Mouse (Mus musculus) spleen, adult 2 months (tissue): ENCODE measurements around the gene Zfp292.

ENCODE experiments used
- CTCF ChIP-seq: fragments of 200-500 bp; IDR thresholded peaks from 2 replicates; pipeline ENCODE4 v1.5.1; 2011; ENCODE audit warnings: mild to moderate bottlenecking, inconsistent platforms; ENCODE audit not compliant: insufficient read depth, insufficient read length, insufficient replicate concordance; ENCODE audit errors: extremely low read depth
- POLR2A ChIP-seq: fragments of 200-500 bp; IDR thresholded peaks from 2 replicates; pipeline ENCODE4 v1.6.1; 2011; ENCODE audit warnings: low read depth, low read length, inconsistent platforms

DNA sequence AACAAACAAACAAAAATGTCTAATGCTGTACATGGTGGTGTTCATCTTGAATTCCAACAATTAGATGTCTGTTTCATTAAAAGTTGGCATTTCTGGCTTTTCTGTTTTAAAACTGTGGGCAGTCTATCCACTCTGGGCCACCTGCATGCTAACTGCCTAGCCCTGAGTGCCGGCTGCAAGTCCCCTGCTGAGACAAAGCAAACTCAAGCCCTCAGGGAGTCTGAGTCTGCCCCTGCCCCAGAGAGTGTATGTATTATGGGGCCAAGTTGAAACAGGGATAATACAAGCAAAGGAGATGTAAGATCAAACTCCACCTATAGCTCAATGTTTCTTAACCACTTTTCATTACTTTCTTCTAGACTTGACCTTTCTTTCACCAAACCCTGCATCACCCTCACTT, 26.8 kb downstream of the Zfp292 start:
- TF ChIP-seq CTCF, result no peak
- no peak for TF ChIP-seq POLR2A
